In genomic region chr2:167747164-167747843, GRCm38 (mm10) we compare ENCODE assay signal across 9 mouse cellular contexts. TPM values are rescaled to one million over a fixed set of nuclear protein-coding genes. Genes with fewer than 3 reads are reported as not detected.
DNase-seq lines count a peak whose midpoint lies in the region; ATAC-seq lines count a peak whose summit lies in the region.
"Had no signal": no experiment of that assay in that cellular context is flagged by ENCODE, and none has a peak within 500 bp of the region (broad histone marks: within the 10 kb centered on the region; RNA-seq: fewer than 3 reads in every experiment).

No protein-coding gene starts in this region.

- WGBS in kidney, embryonic 16.5 days, result 78% methylated on average over 13 of the region's 13 CpGs
- 46% methylated on average over 13 of the region's 13 CpGs for WGBS in liver, embryonic 12.5 days (ENCODE audit: insufficient replicate concordance)

- peak overlapping the region; percentile 38 for H3K9ac ChIP-seq in kidney, embryonic 16.5 days (replicated peaks; ENCODE audit: low read length)
- peak overlapping the region; percentile 33; the same call in 1 of the 2 replicates for H3K9ac ChIP-seq in liver, embryonic 12.5 days

- no peaks in the 10 kb centered on the region for H3K9me3 ChIP-seq in kidney, embryonic 16.5 days (ENCODE audit: low read length)
- H3K9me3 ChIP-seq in liver, embryonic 12.5 days (replicated peaks), result no peaks in the 10 kb centered on the region

- H3K27ac ChIP-seq in kidney, embryonic 16.5 days (ENCODE audit: low read length), result 0 out of 2 replicates have a peak overlapping the region, but pooled peaks have one; percentile 18
- no peak overlapping the region for H3K27ac ChIP-seq in liver, embryonic 12.5 days

- DNase-seq in kidney, postnatal 36 days, result no peak
- no peak for DNase-seq in ovary, postnatal 36 days (ENCODE audit: low spot score)
- no peak for DNase-seq in urinary bladder, adult 18-20 months (ENCODE audit: low spot score in 2 of 2)
- DNase-seq: layer of hippocampus, adult 9-11 months had no signal

- H3K27me3 ChIP-seq in kidney, embryonic 16.5 days (ENCODE audit: insufficient read depth, low read length), result no peaks in the 10 kb centered on the region
- 0 out of 2 replicates have a peak, but pooled peaks cover 2% of the 10 kb centered on the region for H3K27me3 ChIP-seq in liver, embryonic 12.5 days (replicated peaks)

- H3K4me3 ChIP-seq in kidney, embryonic 16.5 days (ENCODE audit: low read length), result no peak overlapping the region
- H3K4me3 ChIP-seq in liver, embryonic 12.5 days, result no peak overlapping the region

- ATAC-seq in kidney, embryonic 16.5 days (ENCODE audit: low FRiP score, low TSS enrichment), result no peak
- 0 out of 2 replicates have a peak, but pooled peaks have one; percentile 20 for ATAC-seq in erythroid progenitor cell, adult 5-6 weeks (replicated peaks; ENCODE audit: low FRiP score, poor library complexity, severe bottlenecking)
- ATAC-seq in liver, embryonic 12.5 days, result peak; percentile 73
- peak; percentile 50 for ATAC-seq in monocyte, adult 5-6 weeks (replicated peaks; ENCODE audit: insufficient number of reproducible peaks, low FRiP score, low TSS enrichment, poor library complexity, severe bottlenecking)
- ATAC-seq in cerebellum, adult (ENCODE audit: insufficient number of reproducible peaks, low FRiP score, low TSS enrichment), result no peak

- H3K36me3 ChIP-seq in kidney, embryonic 16.5 days (ENCODE audit: insufficient read depth, low read length), result no peaks in the 10 kb centered on the region
- H3K36me3 ChIP-seq in liver, embryonic 12.5 days, result no peaks in the 10 kb centered on the region

- no peak overlapping the region for H3K4me2 ChIP-seq in kidney, embryonic 16.5 days (replicated peaks; ENCODE audit: low read depth, low read length)
- peak overlapping the region; percentile 26; the same call in 1 of the 2 replicates for H3K4me2 ChIP-seq in liver, embryonic 12.5 days

- peaks cover 19% of the 10 kb centered on the region for H3K4me1 ChIP-seq in kidney, embryonic 16.5 days (ENCODE audit: insufficient read depth, low read length)
- H3K4me1 ChIP-seq in liver, embryonic 12.5 days, result peaks cover 32% of the 10 kb centered on the region

RNA-seq across cellular contexts. Expression of gene Tmem189, which starts 57.7 kb away (rescaled TPM):
- polyA plus RNA-seq in kidney, embryonic 16.5 days (2015; fragmentation: Nextera tagmentation; extraction: Ambion mirVana), result 54.9 and 58.8 TPM in 2 replicates
- total RNA-seq in erythroid progenitor cell, adult 5-6 weeks (2015; ENCODE audit: low replicate concordance), result 23.9 and 27.0 TPM in 2 replicates
- total RNA-seq in erythroid progenitor cell, adult 5-6 weeks (2017; ENCODE audit: low replicate concordance), result 16.9 and 19.5 TPM in 2 replicates
- 27.3 and 30.4 TPM in 2 replicates for polyA plus RNA-seq in liver, embryonic 12.5 days (2016; fragmentation: Nextera tagmentation; extraction: Ambion mirVana)
- 55.2 to 64.6 TPM (median 57.9 TPM) in 3 replicates for total RNA-seq in monocyte, adult 5-6 weeks (2017)

RNA-seq across cellular contexts. Expression of gene Cebpb, which starts 58.6 kb away (rescaled TPM):
- polyA plus RNA-seq in kidney, embryonic 16.5 days (2015; fragmentation: Nextera tagmentation; extraction: Ambion mirVana), result 0.34 and 0.45 TPM in 2 replicates
- 6.3 and 6.5 TPM in 2 replicates for total RNA-seq in erythroid progenitor cell, adult 5-6 weeks (2015; ENCODE audit: low replicate concordance)
- total RNA-seq in erythroid progenitor cell, adult 5-6 weeks (2017; ENCODE audit: low replicate concordance), result 4.4 and 8.4 TPM in 2 replicates
- polyA plus RNA-seq in liver, embryonic 12.5 days (2016; fragmentation: Nextera tagmentation; extraction: Ambion mirVana), result 21.8 and 23.4 TPM in 2 replicates
- 255 to 567 TPM (median 357 TPM) in 3 replicates for total RNA-seq in monocyte, adult 5-6 weeks (2017)

Comparison
In these comparisons a context has a peak if more than half of its experiments do, and no peak if none do; other contexts are left out.
1. ATAC-seq: peak in erythroid progenitor cell, adult 5-6 weeks (single experiment), liver, embryonic 12.5 days (single experiment) and monocyte, adult 5-6 weeks (single experiment); none in kidney, embryonic 16.5 days (single experiment) and cerebellum, adult (single experiment).
2. RNA of gene Cebpb, which starts 58.6 kb away (total RNA-seq): 255 to 567 TPM in monocyte, adult 5-6 weeks; 4.4 to 8.4 TPM in erythroid progenitor cell, adult 5-6 weeks; every median in the first group is over 10 times any median in the second.